Mouse (Mus musculus): ENCODE data around the gene Kifc3. TPM values are rescaled to one million over a fixed set of nuclear protein-coding genes. Genes with fewer than 3 reads are reported as not detected.

Gene Kifc3
- polyA plus RNA-seq, 1 experiment from 2014 or later: 21.6 TPM

DNA sequence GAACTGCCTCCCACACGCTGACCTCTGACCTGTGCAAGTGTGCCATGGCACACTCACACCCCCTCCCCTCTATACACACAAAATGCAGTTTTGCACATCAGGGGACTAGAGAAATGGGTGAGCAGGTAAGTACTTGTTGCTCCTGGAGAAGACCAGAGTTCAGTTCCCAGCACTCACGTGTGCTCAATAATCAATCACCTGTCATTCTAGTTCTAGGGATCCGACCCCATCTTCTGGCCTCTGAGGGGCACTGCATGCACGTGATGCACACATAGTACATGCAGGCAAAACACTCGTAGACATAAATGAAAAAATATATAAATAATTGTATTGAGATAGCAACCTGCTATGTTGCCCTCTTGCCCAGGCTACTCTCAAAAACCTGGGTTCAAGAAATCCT is 55.8 kb downstream of the Kifc3 start:
- no peak overlapping the region for H3K27ac ChIP-seq (ENCODE audit: low read depth)
- DNase-seq (ENCODE audit: low spot score): no peak
- H3K27me3 ChIP-seq (replicated peaks; ENCODE audit: control insufficient read depth, insufficient read depth, low read length): no peaks in the 10 kb centered on the region
- peaks cover 13% of the 10 kb centered on the region for H3K4me1 ChIP-seq (replicated peaks; ENCODE audit: control insufficient read depth, insufficient read depth, low read length)
- WGBS: 89% methylated on average over 5 of the region's 5 CpGs
- no peak overlapping the region for H3K9ac ChIP-seq (ENCODE audit: low read length)
- no peak for ATAC-seq (replicated peaks; ENCODE audit: low FRiP score, low TSS enrichment, low read depth)
- H3K4me2 ChIP-seq (ENCODE audit: low read length): no peak overlapping the region
- H3K9me3 ChIP-seq (ENCODE audit: control insufficient read depth, low read length): no peaks in the 10 kb centered on the region
- H3K36me3 ChIP-seq (ENCODE audit: control insufficient read depth, insufficient read depth, low read length): no peaks in the 10 kb centered on the region
- H3K4me3 ChIP-seq (ENCODE audit: low read depth, low read length): no peak overlapping the region

DNA sequence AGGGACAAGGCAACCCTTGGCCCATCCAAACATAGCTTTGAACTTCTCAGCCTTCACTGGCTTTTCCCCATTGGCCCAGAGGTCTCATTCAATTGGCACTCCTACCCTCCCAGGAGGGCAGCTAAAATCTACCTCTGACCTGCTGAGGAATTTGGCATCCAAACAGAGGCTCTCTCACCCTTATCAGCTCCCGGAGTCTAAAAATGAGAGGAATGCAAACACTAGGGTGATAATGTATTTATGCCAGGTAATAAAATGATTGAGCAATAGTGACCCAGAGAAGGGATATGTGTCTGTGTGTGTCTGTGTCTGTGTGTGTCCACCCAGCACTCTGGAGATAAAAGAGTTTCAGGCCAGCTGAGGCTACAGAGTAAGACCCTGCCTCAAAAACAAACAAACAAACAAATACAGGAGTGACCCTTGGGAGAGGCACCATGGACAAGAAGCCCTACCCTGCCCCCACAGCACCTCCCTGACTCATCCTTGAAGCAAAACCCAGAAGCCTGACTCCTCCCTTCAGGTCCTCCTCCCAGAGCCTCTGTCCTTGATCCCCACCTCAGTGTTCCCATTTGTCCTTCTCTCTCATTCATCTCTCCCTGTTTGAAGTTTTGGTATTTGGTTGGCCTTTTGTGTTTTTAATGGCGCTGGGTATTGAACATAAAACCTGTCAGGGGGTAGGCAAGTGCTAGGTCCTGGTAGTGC is 56.4 kb downstream of the Kifc3 start:
- no peak overlapping the region for H3K27ac ChIP-seq (ENCODE audit: low read depth)
- peaks cover 19% of the 10 kb centered on the region for H3K4me1 ChIP-seq (replicated peaks; ENCODE audit: control insufficient read depth, insufficient read depth, low read length)
- no peak overlapping the region for H3K4me3 ChIP-seq (ENCODE audit: low read depth, low read length)
- H3K27me3 ChIP-seq (replicated peaks; ENCODE audit: control insufficient read depth, insufficient read depth, low read length): no peaks in the 10 kb centered on the region
- H3K9ac ChIP-seq (ENCODE audit: low read length): no peak overlapping the region
- DNase-seq (ENCODE audit: low spot score) (no peak), ATAC-seq (replicated peaks; ENCODE audit: low FRiP score, low TSS enrichment, low read depth) (0 out of 2 replicates have a peak, but pooled peaks have one; percentile 11)
- no peaks in the 10 kb centered on the region for H3K9me3 ChIP-seq (ENCODE audit: control insufficient read depth, low read length)
- no peak overlapping the region for H3K4me2 ChIP-seq (ENCODE audit: low read length)
- H3K36me3 ChIP-seq (ENCODE audit: control insufficient read depth, insufficient read depth, low read length): no peaks in the 10 kb centered on the region
- WGBS: 39% methylated on average over 2 of the region's 2 CpGs

DNA sequence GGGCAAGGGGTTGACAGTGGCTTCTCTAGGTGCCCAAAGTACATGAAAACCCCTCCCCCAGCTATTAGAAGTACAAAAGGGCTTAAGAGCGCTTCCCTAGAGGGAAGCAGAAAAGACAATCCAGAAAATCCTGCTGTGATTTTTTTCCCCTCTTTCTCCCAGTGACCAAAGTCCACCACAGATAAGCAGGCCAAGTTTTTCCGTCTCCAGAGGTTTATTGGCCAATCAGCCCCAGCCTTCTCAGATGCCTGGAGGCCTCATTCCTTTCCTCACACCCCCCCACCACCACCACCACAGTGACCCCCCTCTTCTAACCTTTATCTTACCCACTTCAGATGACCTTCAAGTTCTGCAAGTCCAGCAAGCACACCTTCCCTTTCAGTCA is 58.0 kb downstream of the Kifc3 start:
- Histone ChIP-seq H3K9ac (ENCODE audit: low read length) (no peak overlapping the region), H3K27ac (ENCODE audit: low read depth) (peak overlapping the region; percentile 82), H3K27me3 (replicated peaks; ENCODE audit: control insufficient read depth, insufficient read depth, low read length) (no peaks in the 10 kb centered on the region), H3K4me2 (ENCODE audit: low read length) (no peak overlapping the region), H3K4me1 (replicated peaks; ENCODE audit: control insufficient read depth, insufficient read depth, low read length) (peaks cover 19% of the 10 kb centered on the region), H3K9me3 (ENCODE audit: control insufficient read depth, low read length) (no peaks in the 10 kb centered on the region), H3K36me3 (ENCODE audit: control insufficient read depth, insufficient read depth, low read length) (no peaks in the 10 kb centered on the region), H3K4me3 (ENCODE audit: low read depth, low read length) (no peak overlapping the region)
- DNase-seq (ENCODE audit: low spot score) (no peak), ATAC-seq (replicated peaks; ENCODE audit: low FRiP score, low TSS enrichment, low read depth) (no peak; the same call in 1 of the 2 replicates)
- 68% methylated on average over 2 of the region's 2 CpGs for WGBS

- WGBS: 71% methylated on average over 6 of the region's 6 CpGs
- no peaks in the 10 kb centered on the region for H3K36me3 ChIP-seq (ENCODE audit: control insufficient read depth, insufficient read depth, low read length)
- no peak overlapping the region for H3K4me2 ChIP-seq (ENCODE audit: low read length)
- no peak for DNase-seq (ENCODE audit: low spot score)
- H3K27ac ChIP-seq (ENCODE audit: low read depth): peak overlapping the region; percentile 82
- no peaks in the 10 kb centered on the region for H3K27me3 ChIP-seq (replicated peaks; ENCODE audit: control insufficient read depth, insufficient read depth, low read length)
- H3K9ac ChIP-seq (ENCODE audit: low read length): no peak overlapping the region
- H3K4me1 ChIP-seq (replicated peaks; ENCODE audit: control insufficient read depth, insufficient read depth, low read length): peaks cover 21% of the 10 kb centered on the region
- no peak overlapping the region for H3K4me3 ChIP-seq (ENCODE audit: low read depth, low read length)
- no peaks in the 10 kb centered on the region for H3K9me3 ChIP-seq (ENCODE audit: control insufficient read depth, low read length)
- no peak for ATAC-seq (replicated peaks; ENCODE audit: low FRiP score, low TSS enrichment, low read depth)
Measured at GRCm38 (mm10) chr8:95143805-95144630, 58.6 kb downstream of the Kifc3 start.

- H3K4me1 ChIP-seq (replicated peaks; ENCODE audit: control insufficient read depth, insufficient read depth, low read length): peaks cover 30% of the 10 kb centered on the region
- DNase-seq (ENCODE audit: low spot score): peak; percentile 71
- peak overlapping the region; percentile 82 for H3K27ac ChIP-seq (ENCODE audit: low read depth)
- H3K4me3 ChIP-seq (ENCODE audit: low read depth, low read length): 0 out of 2 replicates have a peak overlapping the region, but pooled peaks have one; percentile 61
- no peaks in the 10 kb centered on the region for H3K27me3 ChIP-seq (replicated peaks; ENCODE audit: control insufficient read depth, insufficient read depth, low read length)
- H3K9me3 ChIP-seq (ENCODE audit: control insufficient read depth, low read length): no peaks in the 10 kb centered on the region
- no peaks in the 10 kb centered on the region for H3K36me3 ChIP-seq (ENCODE audit: control insufficient read depth, insufficient read depth, low read length)
- peak overlapping the region; percentile 65 for H3K9ac ChIP-seq (ENCODE audit: low read length)
- 16% methylated on average over 17 of the region's 17 CpGs for WGBS
- peak overlapping the region; percentile 64 for H3K4me2 ChIP-seq (ENCODE audit: low read length)
- 0 out of 2 replicates have a peak, but pooled peaks have one; percentile 0 for ATAC-seq (replicated peaks; ENCODE audit: low FRiP score, low TSS enrichment, low read depth)
Measured at GRCm38 (mm10) chr8:95142985-95143804, 59.4 kb downstream of the Kifc3 start.

DNA sequence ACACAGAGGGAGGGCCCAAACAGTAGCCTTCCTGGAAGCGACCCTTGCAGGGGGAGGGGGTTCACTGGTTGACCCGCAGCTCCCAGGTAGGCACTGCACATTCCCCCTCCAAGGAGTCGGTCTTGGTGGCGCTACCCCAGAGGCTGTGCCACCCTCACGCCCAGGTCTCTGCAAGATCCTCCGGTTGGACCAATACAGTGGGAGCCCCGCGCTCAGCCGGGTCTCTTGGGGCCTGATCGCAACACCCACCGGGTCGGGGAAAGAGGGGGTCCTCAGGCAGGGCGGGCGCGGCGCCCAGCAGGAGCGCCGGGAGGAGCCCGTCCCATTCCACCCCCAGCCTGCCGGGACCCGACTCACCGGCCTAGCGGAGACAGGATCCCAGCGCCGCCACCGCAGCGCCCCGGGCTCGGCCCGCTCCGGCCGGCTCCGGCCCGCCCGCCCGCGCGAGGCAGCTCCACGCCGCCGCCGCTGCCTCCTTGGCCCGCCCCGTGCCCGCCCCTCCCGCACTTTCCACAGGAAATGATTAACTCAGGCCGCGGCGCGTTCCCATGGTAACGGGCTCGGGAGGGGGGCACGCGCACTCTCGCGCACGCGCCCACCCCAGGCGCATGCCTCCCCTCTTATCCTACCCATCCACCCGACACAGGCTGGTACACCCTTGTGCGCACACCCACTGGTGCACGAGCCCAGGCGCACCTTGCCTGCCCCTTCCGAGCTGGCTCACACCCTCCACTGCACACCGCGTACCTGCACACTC is 60.4 kb downstream of the Kifc3 start:
- Histone ChIP-seq H3K36me3 (ENCODE audit: control insufficient read depth, insufficient read depth, low read length) (no peaks in the 10 kb centered on the region), H3K4me1 (replicated peaks; ENCODE audit: control insufficient read depth, insufficient read depth, low read length) (peaks cover 37% of the 10 kb centered on the region), H3K4me2 (ENCODE audit: low read length) (peak overlapping the region; percentile 64), H3K9me3 (ENCODE audit: control insufficient read depth, low read length) (no peaks in the 10 kb centered on the region), H3K27me3 (replicated peaks; ENCODE audit: control insufficient read depth, insufficient read depth, low read length) (no peaks in the 10 kb centered on the region), H3K9ac (ENCODE audit: low read length) (peak overlapping the region; percentile 65), H3K27ac (ENCODE audit: low read depth) (peak overlapping the region; percentile 82), H3K4me3 (ENCODE audit: low read depth, low read length) (peak overlapping the region; percentile 61)
- ATAC-seq (replicated peaks; ENCODE audit: low FRiP score, low TSS enrichment, low read depth) (peak; percentile 67), DNase-seq (ENCODE audit: low spot score) (peak; percentile 85)
- 1% methylated on average over 57 of the region's 66 CpGs for WGBS

GRCm38 (mm10) chr8:95141469-95142074 is 61.0 kb downstream of the Kifc3 start:
- Histone ChIP-seq H3K36me3 (ENCODE audit: control insufficient read depth, insufficient read depth, low read length) (no peaks in the 10 kb centered on the region), H3K9ac (ENCODE audit: low read length) (peak overlapping the region; percentile 65), H3K27me3 (replicated peaks; ENCODE audit: control insufficient read depth, insufficient read depth, low read length) (no peaks in the 10 kb centered on the region), H3K4me1 (replicated peaks; ENCODE audit: control insufficient read depth, insufficient read depth, low read length) (peaks cover 42% of the 10 kb centered on the region), H3K27ac (ENCODE audit: low read depth) (peak overlapping the region; percentile 16; the same call in 1 of the 2 replicates), H3K9me3 (ENCODE audit: control insufficient read depth, low read length) (no peaks in the 10 kb centered on the region), H3K4me3 (ENCODE audit: low read depth, low read length) (peak overlapping the region; percentile 61), H3K4me2 (ENCODE audit: low read length) (peak overlapping the region; percentile 64)
- 0% methylated on average over 6 of the region's 6 CpGs for WGBS
- 0 out of 2 replicates have a peak, but pooled peaks have one; percentile 7 for ATAC-seq (replicated peaks; ENCODE audit: low FRiP score, low TSS enrichment, low read depth)
- no peak for DNase-seq (ENCODE audit: low spot score)

Measured in intestine, embryonic 14.5 days (tissue).